Mouse (Mus musculus): ENCODE data around the gene Vmn1r191.
"Not testable (repeated sequence)": the region's sequence is repeated elsewhere in the genome, so short reads cannot be mapped to it uniquely, and the experiment has no call there.

Gene Vmn1r191

DNA sequence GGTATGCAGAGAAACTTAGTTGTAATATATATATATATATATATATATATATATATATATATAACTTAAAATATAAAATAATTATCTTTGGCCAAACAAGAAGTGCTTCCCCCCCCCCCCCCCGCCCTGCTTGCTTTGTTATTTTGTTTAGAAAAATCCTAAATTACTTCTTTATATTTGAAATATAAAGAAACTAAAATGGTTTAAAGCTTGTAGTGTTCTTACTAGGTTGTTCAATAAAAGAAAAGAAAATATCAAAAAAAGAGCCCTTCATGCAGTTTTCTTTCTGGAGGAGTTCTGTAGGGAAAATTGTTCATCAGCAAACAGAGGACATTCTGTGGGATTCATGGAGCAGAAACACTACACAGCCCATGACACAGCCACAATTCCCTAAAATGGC, at the start of gene Vmn1r191:
Gene Vmn1r191, minus strand, starts transcription at position 101 of the 400 bp plus-strand sequence.
- DNase-seq, result no peak

DNA sequence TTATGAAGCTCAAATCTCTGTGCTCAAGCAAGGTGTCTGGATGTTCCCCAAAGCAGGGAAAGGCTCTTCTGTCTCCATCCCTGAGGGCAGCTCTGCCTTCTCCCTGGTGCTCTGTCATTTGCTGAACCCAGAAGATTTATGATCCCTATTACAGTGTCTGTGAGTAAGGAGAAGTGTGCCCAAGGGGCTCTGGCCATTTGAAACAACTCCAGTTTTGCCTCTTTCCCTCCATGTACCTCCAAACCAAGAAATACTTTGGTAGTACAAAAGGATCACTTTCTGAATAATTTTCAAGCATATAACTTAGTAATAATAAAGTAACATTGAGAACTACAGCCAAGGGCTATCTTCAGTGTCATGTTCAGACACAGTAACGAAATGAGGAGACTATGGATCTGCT, 39.3 kb upstream of the Vmn1r191 start, which contains the start of gene Vmn1r193:
Gene Vmn1r193, minus strand, starts transcription at position 101 of the 400 bp plus-strand sequence.
- not testable (repeated sequence) for DNase-seq

- DNase-seq, result not testable (repeated sequence)
Observed at GRCm38 (mm10) chr13:22192756-22193155, 9.0 kb upstream of the Vmn1r191 start.

DNA sequence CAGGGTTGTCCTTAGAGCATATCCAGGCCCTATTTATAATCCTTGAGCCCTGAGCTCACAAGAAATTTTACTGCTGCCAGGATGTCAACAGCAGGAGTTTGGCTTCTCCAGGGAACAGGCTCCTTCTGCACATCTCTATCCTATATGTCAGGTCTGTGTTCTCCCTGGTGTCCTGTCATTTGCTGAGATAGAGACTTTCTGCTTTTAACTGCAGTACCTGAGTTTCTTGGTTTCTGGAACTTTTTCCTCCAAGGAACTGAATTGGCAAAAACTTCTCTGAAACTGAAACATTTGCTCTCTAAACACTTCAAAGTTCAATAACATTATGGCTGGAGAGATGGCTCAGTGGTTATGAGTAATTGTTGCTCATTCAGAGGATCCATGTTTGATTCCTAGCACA, 7.3 kb upstream of the Vmn1r191 start, which contains the start of gene Vmn1r192:
Gene Vmn1r192, minus strand, starts transcription at position 101 of the 400 bp plus-strand sequence.
- no peak for DNase-seq

GRCm38 (mm10) chr13:22190385-22190784, 6.6 kb upstream of the Vmn1r191 start:
- DNase-seq, result no peak

DNA sequence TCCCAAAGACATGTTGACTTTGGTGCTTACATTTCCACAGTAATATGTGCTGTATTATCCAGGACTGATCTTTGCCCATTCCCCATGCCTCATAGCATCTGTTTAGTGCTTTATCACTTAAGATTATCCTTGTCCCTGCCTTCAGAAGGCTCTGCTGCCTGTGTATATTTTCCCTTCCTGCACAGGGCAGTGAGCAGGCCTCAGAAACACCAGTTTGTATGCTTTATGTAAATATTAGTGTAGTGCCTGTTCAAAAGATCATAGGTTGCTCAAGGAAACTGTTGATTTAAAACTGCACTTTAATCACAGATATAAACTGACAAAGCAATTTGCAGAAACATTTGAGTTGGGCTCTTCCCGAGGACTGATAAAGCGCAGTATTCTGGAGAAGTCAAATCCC, 5.5 kb upstream of the Vmn1r191 start:
- DNase-seq, result no peak

DNA sequence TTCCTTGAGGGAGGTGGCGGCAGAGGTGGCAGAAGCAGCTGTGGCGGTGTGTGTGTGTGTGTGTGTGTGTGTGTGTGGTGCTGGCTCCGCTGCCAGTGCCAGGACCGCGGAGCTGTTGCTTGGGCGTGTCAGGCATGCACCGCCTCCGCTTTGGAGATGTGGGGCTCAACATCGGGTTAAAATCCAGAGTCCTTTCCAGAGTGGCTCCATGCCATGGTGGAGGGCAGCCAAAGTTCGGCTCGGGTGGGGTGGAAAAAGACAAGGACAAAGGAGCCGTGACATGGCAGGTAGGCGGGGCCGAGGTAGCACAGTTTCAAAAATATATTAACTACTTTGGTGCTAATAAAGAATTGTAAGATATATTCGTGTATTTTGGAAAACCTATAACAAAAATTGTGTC, 15.4 kb downstream of the Vmn1r191 start:
- DNase-seq, result no peak

DNA sequence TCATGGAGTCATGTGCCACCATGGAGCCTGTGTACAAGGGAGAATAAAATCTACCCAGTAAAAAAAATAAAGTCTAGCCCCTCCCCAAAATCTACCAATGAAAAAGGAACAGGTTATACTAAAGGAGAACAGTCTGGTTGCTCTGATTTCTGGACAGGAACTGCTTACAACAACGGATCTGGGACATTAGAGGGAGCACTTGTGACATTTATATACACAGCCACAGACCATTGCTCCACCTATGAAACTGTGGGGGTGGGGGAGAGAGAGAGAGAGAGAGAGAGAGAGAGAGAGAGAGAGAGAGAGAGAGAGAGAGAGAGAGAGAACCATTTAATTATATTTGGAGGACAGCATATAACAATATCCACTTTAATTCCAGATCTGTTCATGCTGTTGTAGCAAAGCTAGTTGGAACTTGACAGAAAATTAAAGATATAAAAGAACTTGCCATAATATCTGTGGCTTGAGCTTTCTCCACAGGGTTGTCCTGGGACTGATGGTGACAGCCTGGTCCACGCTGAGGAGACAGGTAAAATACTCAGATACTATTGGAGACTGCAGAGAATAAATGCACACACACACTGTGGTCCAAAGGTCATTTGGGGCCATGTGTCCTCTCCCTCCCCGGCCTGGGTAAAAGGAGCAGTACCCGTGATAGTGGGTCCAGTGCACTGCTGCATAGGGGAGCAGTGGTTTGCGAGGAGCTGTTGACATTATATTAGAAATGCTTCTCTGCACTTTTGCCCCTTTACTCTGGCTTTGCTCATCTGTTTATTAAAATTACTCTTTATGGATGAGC, 47.1 kb downstream of the Vmn1r191 start:
- not testable (repeated sequence) for DNase-seq
